Mouse (Mus musculus): ENCODE results near the gene Shank1. TPM values are rescaled to one million over a fixed set of nuclear protein-coding genes. Genes with fewer than 3 reads are reported as not detected.
"Not testable (repeated sequence)": the region's sequence is repeated elsewhere in the genome, so short reads cannot be mapped to it uniquely, and the experiment has no call there.

Shank1 gene
- total RNA-seq, 2 experiments from 2014 or later: 0.31 to 0.59 TPM

DNA sequence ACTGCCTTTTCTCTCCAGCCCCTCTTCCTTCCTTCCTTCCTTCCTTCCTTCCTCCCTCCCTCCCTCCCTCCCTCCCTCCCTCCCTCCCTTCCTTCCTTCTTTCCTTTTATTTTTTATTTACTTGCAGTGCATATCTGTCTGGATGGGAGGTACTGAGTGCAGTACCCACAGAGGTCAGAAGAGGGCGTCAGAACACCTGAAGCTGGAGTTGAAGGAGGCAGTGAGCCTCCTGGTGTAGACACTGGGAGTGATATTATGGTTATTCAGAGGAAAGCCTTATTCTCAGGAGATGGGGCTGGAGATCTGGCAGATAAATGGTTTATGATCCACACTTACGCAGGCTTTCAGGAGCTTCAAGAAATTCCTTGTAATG is 32.8 kb upstream of the Shank1 start:
- no peak overlapping the region for H3K27ac ChIP-seq
- intact Hi-C loops (cut with DNase I): no loop called here
- no peak for DNase-seq
- TF ChIP-seq CTCF (IDR thresholded peaks at IDR 0.05): peak; percentile 47
- no peak overlapping the region for H3K4me3 ChIP-seq

DNA sequence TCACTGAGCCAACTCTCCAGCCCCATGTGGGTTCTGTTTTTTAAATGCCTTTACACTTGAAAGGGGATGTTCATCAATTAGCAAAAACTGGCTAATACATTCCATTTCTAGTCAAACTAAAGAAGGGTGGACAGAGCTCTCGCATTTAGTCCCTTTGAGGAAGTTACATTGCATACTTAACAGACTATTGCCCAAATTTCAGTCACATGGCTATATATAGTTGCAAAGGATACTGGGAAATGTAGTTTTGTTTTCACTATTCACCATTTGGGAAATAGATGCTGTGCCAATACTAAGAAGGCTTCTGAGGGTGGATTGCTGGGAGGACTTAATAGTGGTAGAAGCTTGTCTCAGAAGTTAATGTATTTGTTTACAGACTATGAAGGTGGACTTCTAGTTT is 29.1 kb upstream of the Shank1 start:
- no peak overlapping the region for H3K27ac ChIP-seq
- intact Hi-C loops (cut with DNase I): no loop called here
- no peak overlapping the region for H3K4me3 ChIP-seq
- DNase-seq: no peak
- no peak for TF ChIP-seq CTCF (IDR thresholded peaks at IDR 0.05)

DNA sequence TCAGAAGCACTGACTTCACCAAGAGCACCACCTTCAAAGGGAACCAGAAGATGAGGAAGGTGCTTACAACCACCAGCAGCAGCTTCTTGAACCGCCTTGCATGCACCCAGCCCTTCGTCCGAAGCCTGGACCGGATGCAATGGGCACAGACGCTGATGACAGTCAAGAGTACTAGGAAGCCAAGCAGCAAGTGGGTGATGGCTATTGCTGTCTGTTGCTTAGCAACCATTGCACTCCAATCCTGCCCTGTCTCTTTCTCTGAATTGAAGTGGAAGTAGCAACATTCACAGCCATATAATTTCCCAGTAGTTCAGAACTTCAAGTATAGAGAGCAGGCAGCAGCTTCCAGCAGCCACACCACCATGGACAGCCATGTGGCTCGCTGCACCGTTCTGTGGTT is 28.5 kb upstream of the Shank1 start:
- TF ChIP-seq CTCF (IDR thresholded peaks at IDR 0.05): no peak
- Histone ChIP-seq H3K4me3 (no peak overlapping the region), H3K27ac (no peak overlapping the region)
- intact Hi-C loops (cut with DNase I): no loop called here
- no peak for DNase-seq

DNA sequence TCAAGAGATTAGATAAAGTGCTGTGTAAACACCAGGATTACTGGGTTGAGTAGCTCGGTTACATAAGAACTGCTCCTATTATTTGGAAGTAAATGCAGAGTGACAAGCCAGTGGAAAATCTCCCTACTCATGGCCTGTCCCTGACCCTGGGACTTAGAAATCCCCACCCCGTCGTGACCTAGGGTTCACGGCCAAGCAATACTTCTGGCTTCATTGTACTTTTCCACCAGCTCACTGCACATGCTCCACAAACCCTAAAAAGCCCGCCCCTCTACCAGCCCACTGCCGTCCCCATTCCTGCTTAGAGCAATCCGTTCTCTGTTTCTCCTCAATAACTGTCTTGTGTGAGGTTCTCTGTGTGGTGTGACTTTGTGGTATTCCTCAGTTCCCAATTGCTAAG is 22.3 kb upstream of the Shank1 start:
- no peak for TF ChIP-seq CTCF (IDR thresholded peaks at IDR 0.05)
- H3K4me3 ChIP-seq: no peak overlapping the region
- no peak for DNase-seq
- intact Hi-C loops (cut with DNase I): no loop called here
- H3K27ac ChIP-seq: no peak overlapping the region

DNA sequence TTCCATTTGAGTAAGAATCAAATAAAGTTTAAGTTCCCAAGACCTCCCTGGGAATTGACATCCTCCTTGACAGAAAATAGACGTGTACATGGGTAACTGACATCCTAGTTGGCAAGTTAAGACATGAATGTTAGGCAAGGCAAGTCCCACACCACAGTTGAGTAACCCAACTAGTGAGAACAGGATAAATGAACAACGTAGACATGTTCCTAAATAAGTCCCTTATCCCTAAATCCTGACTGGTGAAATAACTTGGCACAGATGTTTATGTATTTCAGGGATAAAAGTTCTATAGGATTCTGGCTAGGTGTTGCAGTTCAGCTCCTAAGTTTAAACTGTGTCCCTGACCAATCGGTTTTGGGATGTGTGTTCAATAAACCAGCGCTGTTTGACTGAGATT is 19.1 kb upstream of the Shank1 start:
- intact Hi-C loops (cut with DNase I): no loop called here
- H3K4me3 ChIP-seq: no peak overlapping the region
- no peak for TF ChIP-seq CTCF (IDR thresholded peaks at IDR 0.05)
- DNase-seq: no peak
- no peak overlapping the region for H3K27ac ChIP-seq

DNA sequence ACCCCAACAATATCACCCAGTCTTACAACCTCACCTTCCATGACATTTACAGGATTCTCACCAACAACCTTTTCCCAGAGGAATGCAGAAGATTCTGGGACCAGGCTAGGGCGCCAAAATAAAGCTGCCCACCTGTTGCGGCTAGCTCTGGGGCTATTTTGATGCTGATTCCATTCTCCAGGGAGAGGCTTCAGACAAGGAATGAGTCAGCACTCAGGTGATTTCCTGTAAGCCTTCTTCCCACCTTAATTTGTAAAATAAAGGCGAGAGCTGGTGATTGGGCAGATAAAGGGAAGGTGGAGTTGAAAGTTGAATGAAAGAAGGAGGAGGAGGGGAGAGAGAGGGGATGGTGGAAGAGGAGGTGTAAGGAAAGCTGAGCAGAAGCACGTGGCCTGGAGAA is 18.6 kb upstream of the Shank1 start:
- DNase-seq: no peak
- intact Hi-C loops (cut with DNase I): no loop called here
- TF ChIP-seq CTCF (IDR thresholded peaks at IDR 0.05): no peak

DNA sequence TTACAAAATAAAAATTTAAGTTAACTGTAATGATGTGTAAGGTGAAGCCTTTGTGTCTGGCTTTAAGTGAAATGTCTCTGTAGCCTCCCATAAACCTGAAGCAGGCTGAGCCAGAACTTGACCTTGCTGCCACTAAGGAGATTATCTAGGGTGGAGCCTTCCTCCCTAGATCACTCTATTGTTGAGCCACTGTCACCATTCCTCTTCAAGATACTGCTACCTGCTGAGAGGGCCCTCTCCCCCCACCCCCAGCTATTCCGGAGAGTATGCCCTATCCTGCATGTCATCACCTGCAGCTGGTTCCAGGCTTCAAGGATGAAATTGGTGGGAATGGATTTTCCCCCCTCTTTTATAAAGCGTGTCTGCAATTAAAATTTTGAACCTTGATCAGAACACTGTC is 12.6 kb upstream of the Shank1 start:
- H3K4me3 ChIP-seq; intact Hi-C loops (cut with DNase I); H3K27ac ChIP-seq; DNase-seq: not testable (repeated sequence)

More for the DNA sequence above, 18.6 kb upstream of the Shank1 start:
- H3K4me3 ChIP-seq: no peak overlapping the region
- no peak overlapping the region for H3K27ac ChIP-seq

DNA sequence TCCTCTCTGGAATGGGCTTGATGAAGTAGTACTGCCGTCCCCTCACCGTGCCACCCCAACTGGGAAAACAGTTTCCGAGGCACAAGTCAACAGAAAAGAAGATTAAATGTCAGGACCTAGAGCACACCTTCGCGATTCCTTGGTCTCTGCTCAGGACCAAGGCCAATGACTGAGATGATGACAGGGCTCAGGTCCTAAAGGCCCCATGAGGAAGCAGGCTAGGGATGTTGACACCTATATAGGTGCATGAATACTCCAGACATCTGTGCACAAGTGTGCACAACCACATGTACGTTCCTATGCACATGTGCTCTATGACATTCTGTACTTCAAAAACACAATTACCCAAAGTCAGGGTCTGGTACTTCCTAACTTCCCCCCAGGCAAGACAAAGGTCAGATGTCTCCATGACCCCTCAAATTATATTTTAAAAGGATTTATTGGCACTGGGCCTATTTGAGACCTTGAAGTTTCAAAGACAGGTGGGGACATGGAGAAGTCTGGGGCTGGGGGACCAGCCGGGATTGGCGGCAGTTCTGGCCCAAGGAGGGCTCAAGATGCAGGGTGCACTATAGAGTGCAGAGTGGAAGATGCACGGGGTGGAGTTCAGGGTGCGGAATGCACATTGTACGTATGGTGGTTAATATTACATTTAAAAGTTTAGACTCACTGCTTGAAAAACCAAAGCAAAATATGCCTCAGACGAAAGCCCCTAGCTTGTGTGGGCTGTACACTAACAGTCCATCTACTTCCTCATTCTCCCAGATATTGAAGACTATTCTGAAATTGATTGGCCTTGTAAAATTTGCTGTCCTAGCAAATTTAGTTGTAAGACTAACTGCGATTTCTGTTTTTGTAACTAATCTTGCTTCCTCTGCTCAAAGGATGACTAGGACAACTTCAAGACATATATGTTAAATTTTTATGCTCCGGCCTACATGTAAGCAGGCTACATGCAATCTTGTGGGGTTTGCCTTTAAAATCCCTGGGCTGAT is 6.4 kb upstream of the Shank1 start:
- intact Hi-C loops (cut with DNase I): loop anchor here (2.0 kb wide), 1 partner anchor 57 kb away; no protein-coding TSS in a partner anchor
- peak overlapping the region; percentile 97 for H3K27ac ChIP-seq

DNA sequence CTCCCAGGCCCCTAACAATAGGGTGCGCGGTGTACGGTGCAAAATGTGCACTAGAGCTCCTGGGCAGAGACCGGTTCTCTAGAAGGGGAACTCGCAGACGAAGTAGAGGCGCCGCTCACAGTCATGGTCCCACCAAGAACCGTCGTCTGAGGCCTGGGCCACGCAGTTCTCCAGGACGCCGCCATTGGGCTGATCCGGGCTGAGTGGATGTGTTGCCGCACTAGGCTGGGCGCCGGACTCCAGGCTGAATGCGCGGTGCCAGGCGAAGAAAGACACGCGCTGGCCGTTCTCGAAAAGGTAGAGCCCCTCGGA is 5.6 kb upstream of the Shank1 start:
- intact Hi-C loops (cut with DNase I): loop anchor here (2.0 kb wide), 1 partner anchor 56 kb away; no protein-coding TSS in a partner anchor
- peak overlapping the region; percentile 82 for H3K4me3 ChIP-seq
- peak overlapping the region; percentile 97 for H3K27ac ChIP-seq
- DNase-seq: no peak
- TF ChIP-seq CTCF (IDR thresholded peaks at IDR 0.05): no peak

More for the DNA sequence above, 6.4 kb upstream of the Shank1 start:
- DNase-seq: no peak
- H3K4me3 ChIP-seq: peak overlapping the region; percentile 82
- no peak for TF ChIP-seq CTCF (IDR thresholded peaks at IDR 0.05)

DNA sequence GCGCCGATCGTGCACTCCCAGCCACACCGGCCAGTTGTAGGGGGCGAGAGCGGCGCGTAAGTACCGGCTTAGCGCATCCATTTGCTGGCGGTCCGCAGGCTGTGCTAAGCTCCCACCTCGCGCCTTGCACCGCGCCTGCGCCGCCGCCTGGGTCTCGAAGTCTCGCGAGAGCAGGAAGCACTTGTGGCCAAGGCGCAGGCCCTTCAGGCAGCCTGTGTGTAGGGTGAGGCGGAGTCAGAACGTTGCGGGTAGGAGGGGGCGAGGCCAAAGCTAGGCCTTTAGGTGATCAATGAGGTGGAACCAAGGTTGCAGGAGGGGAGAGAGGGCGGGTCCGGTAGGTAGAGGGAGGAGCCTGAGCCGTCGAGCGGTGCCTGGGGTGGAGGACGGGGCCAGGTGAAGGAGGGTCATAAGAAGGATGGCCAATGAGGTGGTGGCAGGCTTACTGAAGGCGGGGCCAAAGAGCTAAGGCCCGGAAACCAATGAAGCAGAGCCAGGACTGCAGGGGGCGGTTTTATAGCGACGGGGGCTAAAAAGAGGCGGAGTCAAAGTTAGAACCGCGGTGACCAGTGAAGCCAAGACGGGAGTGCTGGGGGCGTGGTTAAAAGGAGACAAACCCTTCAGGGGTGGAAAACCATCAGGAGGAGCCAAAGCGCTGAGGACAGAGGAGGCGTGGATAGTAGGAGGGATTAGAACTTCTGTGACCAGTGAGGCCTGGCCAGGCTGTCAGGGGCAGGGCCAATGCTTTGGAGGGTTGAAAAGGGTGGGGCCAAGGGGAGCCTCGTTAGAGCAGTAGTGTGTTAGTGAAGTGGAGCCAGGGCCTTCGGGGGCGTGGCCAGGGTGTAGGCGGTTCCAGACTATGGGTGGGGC is 5.0 kb upstream of the Shank1 start:
- Histone ChIP-seq H3K4me3 (peak overlapping the region; percentile 82), H3K27ac (peak overlapping the region; percentile 97)
- peak; percentile 97 for DNase-seq
- intact Hi-C loops (cut with DNase I): loop anchor here (2.0 to 5.0 kb wide), 2 partner anchors 43 to 56 kb away; partner anchors contain the start of gene Gm15517
- TF ChIP-seq CTCF (IDR thresholded peaks at IDR 0.05): 0 out of 2 replicates have a peak, but pooled peaks have one; percentile 3

DNA sequence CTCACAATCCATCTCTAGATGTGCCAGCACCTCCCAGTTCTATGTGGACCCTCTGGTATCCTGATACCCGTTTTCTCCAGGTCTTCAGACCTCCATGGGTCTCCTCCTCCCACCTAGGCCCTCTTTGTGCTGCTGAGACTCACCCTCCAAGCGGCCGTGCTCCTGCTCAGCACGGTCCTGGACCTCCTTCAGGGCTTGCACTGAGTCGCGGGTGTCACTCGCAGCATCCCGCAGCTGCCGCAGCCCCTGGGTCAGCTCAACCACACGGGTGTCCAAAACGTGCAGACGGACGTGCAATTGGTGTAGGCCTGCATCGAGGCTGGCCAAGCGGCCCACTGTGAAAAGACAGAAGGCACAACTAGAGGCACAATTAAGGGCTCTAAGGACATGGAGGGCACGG is 4.4 kb upstream of the Shank1 start:
- peak overlapping the region; percentile 82 for H3K4me3 ChIP-seq
- TF ChIP-seq CTCF (IDR thresholded peaks at IDR 0.05): no peak
- intact Hi-C loops (cut with DNase I): loop anchor here (2.0 to 5.0 kb wide), 2 partner anchors 43 to 55 kb away; partner anchors contain the start of gene Gm15517
- H3K27ac ChIP-seq: peak overlapping the region; percentile 97
- no peak for DNase-seq

DNA sequence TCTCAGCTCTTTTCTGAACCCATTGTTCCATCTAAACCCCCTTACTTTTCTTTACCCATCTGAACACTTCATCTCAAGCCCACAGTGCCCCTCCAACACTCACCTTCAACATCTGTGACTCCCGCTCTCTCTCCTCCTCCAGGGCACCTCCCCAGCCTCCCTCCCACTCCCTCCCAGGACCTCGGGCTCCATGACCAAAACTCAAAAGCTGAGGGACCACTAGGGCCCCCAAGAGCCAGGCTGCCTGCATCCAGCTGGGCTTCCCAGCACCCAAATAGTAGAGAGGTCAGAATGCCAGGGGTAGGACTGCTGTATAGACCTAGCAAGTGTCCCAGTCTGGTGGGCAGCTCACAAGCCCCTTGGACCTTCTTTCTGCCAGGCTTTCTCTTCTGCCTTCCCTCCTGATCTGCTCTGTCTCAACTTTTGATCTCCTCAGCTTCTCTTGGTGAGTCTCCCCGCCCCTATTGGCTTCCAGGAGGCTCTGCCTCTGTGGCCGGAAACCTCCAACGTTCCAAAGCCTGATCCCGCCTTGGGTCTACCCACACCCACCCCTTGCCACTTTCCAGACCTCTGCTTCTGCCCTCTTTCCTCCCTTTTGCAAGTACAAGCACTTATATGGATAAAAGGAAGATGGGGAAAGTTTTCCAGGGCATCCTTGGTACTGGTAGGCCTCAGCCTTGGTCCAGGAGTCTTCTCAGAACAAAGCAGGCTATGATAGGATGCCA is 3.4 kb upstream of the Shank1 start, which contains the start of gene Clec11a:
Gene Clec11a, minus strand, starts transcription at position 387 of the 725 bp plus-strand sequence.
- peak; percentile 46 for DNase-seq
- Histone ChIP-seq H3K27ac (peak within 1 kb of the TSS; percentile 97), H3K4me3 (peak within 1 kb of the TSS; percentile 82)
- TF ChIP-seq CTCF (IDR thresholded peaks at IDR 0.05): no peak
- intact Hi-C loops (cut with DNase I): loop anchor here (5.0 kb wide), 1 partner anchor 44 kb away; the partner anchor contains the start of gene Gm15517
